Mouse (Mus musculus) myocyte (in vitro differentiated cells): ENCODE data around the gene Gm3164.
"Not testable (repeated sequence)": the region's sequence is repeated elsewhere in the genome, so short reads cannot be mapped to it uniquely, and the experiment has no call there.

Source experiments
- MAX ChIP-seq: IDR thresholded peaks from one replicate; pipeline ENCODE4 v1.6.1; 2011; ENCODE audit warnings: low read depth, mild to moderate bottlenecking, control low read depth
- POLR2AphosphoS2 ChIP-seq: IDR thresholded peaks from one replicate; pipeline ENCODE4 v1.6.1; 2011; ENCODE audit warnings: low read depth, control low read depth; ENCODE audit not compliant: insufficient read length
- USF1 ChIP-seq: IDR thresholded peaks from one replicate; pipeline ENCODE4 v1.6.1; 2011; ENCODE audit warnings: low read depth, mild to moderate bottlenecking, control low read depth, moderate library complexity

DNA sequence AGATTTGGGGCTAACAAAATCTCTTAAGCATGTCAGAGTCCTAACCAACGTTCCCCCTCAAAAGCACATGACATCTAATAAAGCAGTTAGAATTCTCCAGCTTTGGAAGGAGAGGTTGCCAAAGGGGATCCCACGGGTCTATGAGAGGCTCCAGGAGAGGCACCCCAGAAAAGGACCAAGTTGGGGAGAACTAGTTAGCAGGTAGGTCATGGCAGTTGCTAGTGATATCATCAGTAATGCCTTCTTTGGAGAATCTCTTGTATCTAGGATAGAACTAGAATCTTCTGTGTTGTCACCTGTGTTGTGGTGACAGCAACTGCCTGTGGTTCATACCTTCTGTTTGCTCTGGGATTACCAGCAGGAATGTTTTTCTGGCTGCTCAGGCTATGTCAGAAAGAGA lies 66.2 kb downstream of the Gm3164 start, which contains the start of gene Gm3182:
- TF ChIP-seq USF1, POLR2AphosphoS2, MAX: not testable (repeated sequence)
